Mouse (Mus musculus) cerebellum, postnatal 14 days (tissue): ENCODE data around the gene Scaf1.

Source experiments
- DNase-seq, 2 experiments: peaks; one replicate each; pipeline ENCODE4 v3.0.0; 2021; ENCODE audit warnings: mixed read lengths in 2 of 2

Scaf1 gene

DNA sequence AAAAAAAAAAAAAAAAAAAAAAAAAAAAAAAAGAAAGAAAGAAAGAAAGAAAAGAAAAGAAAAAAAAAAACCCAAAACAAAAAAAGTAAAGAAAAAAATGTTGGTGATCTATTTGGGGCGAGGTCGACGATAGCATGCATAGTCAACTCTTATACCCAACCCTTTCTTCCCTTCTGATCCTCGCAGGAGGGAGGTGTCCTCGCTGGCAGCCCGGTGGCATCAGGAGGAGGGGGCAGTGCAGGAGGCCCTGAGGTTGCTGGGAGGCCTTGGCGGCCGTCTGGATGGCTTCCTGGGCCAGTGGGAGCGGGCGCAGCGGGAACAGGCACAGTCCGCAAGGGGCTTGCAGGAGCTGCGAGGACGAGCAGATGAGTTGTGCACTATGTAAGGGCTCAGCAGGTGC lies 62.6 kb downstream of the Scaf1 start:
- DNase-seq, result no peak
